Mouse (Mus musculus) hindbrain, embryonic 13.5 days (tissue): ENCODE data around the gene Tmem131. TPM values are rescaled to one million over a fixed set of nuclear protein-coding genes. Genes with fewer than 3 reads are reported as not detected.

Source experiments
- ATAC-seq: fragments of 200-750 bp; cut with Nextera tagmentation; 2 replicates; pipeline ENCODE4 v1.8.0; 2017; ENCODE audit warnings: moderate TSS enrichment; ENCODE audit not compliant: low FRiP score
- H3K27ac ChIP-seq: fragments of 300-500 bp; sonication (generic); 2 replicates; pipeline ENCODE4 v1.5.1; 2015; ENCODE audit warnings: inconsistent platforms, mild to moderate bottlenecking, moderate library complexity
- H3K27me3 ChIP-seq: fragments of 300-500 bp; sonication (generic); 2 replicates; pipeline ENCODE4 v1.6.1; 2015; ENCODE audit warnings: mild to moderate bottlenecking, inconsistent platforms
- H3K36me3 ChIP-seq: fragments of 300-500 bp; sonication (generic); 2 replicates; pipeline ENCODE4 v1.6.1; 2015; ENCODE audit warnings: mild to moderate bottlenecking, inconsistent platforms
- H3K4me1 ChIP-seq: fragments of 300-500 bp; sonication (generic); replicated peaks from 2 replicates; pipeline ENCODE4 v1.6.1; 2015; ENCODE audit warnings: inconsistent platforms
- H3K4me2 ChIP-seq: fragments of 300-500 bp; sonication (generic); 2 replicates; pipeline ENCODE4 v1.6.1; 2015; ENCODE audit warnings: inconsistent platforms, mild to moderate bottlenecking, moderate library complexity
- H3K4me3 ChIP-seq: fragments of 300-500 bp; sonication (generic); 2 replicates; pipeline ENCODE4 v1.5.1; 2015; ENCODE audit warnings: mild to moderate bottlenecking, inconsistent platforms
- H3K9ac ChIP-seq: fragments of 300-500 bp; sonication (generic); 2 replicates; pipeline ENCODE4 v1.6.1; 2015; ENCODE audit warnings: mild to moderate bottlenecking, inconsistent platforms
- H3K9me3 ChIP-seq: fragments of 300-500 bp; sonication (generic); 2 replicates; pipeline ENCODE4 v1.6.1; 2016; ENCODE audit warnings: inconsistent platforms
- WGBS: fragments of 180-500 bp; shearing (Covaris S2); methylation state at CpG from one replicate; pipeline ENCODE4 v1.1.7; 2015; 5-methylcytosine and 5-hydroxymethylcytosine counted together
- polyA plus RNA-seq: library from polyadenylated mRNA; unstranded; fragments of >200 nt; fragmentation: Nextera tagmentation; extraction: Ambion mirVana; gene quantifications from 2 replicates; pipeline ENCODE4 v1.2.1, GENCODE M21; 2015

Tmem131 gene
- polyA plus RNA-seq, 1 experiment from 2014 or later, result 11.6 TPM

DNA sequence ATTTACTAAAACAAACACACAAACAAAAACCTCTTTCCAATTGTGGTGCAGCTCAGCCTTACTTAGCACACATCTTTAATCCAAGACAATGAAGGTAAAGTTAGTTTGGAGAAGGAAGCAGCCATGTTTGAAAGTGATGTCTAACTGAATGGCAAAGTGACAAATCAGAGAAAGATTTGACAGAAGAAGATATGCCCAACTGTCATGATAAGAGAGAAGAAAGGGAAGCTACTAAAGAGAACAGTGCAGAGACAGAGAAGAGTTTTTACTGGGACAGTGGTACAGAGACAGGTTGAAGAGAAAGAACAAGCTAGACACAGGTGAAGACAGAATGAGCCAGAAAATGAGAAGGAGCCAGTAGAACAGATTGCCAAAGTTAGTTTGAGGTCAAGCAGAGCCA, 19.6 kb downstream of the Tmem131 start:
- Histone ChIP-seq H3K4me1 (peaks cover 40% of the 10 kb centered on the region), H3K36me3 (no peaks in the 10 kb centered on the region), H3K4me2 (no peak overlapping the region), H3K9ac (no peak overlapping the region), H3K27ac (no peak overlapping the region), H3K27me3 (no peaks in the 10 kb centered on the region), H3K9me3 (no peaks in the 10 kb centered on the region), H3K4me3 (no peak overlapping the region)
- ATAC-seq, result no peak

DNA sequence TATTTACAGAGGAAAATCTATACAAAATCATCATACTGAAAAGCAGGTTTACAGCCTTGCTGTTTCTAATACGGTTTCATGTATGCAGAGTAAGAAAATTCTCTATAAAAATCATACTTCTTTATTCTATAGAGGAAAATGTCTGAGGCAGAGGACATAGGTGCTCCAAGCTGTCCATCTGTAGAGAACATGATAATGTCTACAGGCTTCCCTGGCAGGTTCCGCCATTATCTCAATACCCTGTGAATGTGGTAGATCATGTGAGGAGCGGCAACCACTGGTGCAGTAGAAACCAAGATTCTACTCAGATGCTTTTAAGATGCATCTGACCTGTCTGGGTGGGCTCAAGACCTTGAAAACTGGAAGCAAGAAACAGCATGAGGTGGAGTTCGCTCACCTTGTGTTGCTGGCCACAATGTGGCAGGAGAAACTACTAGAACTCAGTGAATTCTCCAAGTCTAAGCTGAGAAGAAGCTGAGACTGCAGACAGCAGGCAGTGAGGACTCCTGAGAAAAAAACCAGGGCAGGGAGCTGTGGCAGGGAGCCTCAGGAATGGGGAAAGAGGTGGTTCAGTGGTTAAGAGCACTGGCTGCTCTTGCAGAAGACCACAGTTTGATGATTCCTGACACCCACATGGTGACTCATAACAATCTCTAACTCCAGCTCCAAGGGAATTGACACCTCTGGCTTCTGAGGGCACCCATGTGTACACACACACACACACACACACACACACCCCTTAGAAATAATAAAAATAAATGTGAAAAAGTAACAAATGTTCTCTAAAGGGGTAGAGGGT, 20.6 kb downstream of the Tmem131 start:
- ATAC-seq, result no peak
- peaks cover 49% of the 10 kb centered on the region for H3K4me1 ChIP-seq
- H3K4me2 ChIP-seq, result no peak overlapping the region
- no peaks in the 10 kb centered on the region for H3K36me3 ChIP-seq
- H3K9ac ChIP-seq, result no peak overlapping the region
- no peaks in the 10 kb centered on the region for H3K9me3 ChIP-seq
- no peak overlapping the region for H3K4me3 ChIP-seq
- H3K27me3 ChIP-seq, result no peaks in the 10 kb centered on the region
- 97% methylated on average over 4 of the region's 4 CpGs for WGBS
- no peak overlapping the region for H3K27ac ChIP-seq

DNA sequence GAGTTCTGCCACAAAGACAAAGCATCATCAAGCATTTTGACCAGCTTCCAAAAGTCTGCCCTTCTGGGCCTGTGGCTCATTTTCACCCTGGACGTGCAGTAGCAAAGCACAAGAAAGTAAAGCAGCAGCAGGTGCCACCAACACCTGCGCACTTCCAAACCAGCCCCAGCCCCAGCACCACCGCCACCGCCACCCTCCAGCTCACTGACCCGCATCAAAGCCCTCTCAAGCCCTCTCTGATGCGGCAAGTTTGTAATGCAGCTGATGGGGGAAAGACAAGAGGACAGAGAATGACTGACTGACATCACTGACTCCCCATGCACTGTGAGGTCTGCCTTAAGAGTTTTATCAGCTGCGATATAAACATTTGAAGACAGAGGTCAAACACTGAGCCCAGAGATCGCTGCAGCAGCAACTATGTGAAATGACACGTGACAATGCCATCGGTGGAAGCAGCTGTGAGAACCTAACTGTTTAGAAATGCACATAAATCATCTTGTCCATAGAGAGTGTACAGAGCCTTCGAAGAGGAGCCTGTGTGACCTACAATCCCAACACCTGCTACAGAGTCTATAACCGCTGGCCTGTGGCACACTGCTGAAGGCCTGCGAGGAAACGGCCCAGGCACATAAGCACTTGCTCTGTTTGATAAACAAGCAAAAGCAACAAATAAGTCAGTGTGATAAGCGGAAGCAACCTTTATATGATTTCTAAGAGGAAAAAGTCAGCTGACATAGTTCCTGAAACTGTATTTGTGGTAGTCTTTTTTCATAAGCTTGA, 21.7 kb downstream of the Tmem131 start:
- no peak overlapping the region for H3K4me3 ChIP-seq
- WGBS, result 48% methylated on average over 15 of the region's 15 CpGs
- ATAC-seq, result no peak
- no peak overlapping the region for H3K9ac ChIP-seq
- H3K4me2 ChIP-seq, result no peak overlapping the region
- H3K36me3 ChIP-seq, result no peaks in the 10 kb centered on the region
- H3K27me3 ChIP-seq, result no peaks in the 10 kb centered on the region
- H3K9me3 ChIP-seq, result no peaks in the 10 kb centered on the region
- H3K4me1 ChIP-seq, result peaks cover 49% of the 10 kb centered on the region
- H3K27ac ChIP-seq, result peak overlapping the region; percentile 24; the same call in 1 of the 2 replicates

DNA sequence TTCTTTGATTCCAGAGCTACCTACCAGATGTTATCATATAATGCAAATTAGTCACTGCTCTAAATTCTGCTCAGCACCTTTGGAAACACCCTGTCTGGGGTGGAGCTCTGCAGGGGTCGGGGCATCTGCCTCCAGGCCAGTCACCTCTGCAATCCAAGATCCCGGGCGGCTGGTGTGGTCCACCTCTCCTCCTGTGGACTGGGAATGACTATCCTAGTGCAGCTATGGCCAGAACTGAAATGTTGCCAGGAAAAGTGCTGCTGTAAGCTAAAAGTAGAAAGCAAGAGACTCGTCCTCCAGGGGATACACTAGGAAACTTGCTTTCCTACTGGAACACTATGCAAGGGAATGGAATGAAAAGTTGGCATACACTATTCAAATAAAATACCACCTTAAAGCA, 22.7 kb downstream of the Tmem131 start:
- Histone ChIP-seq H3K9me3 (no peaks in the 10 kb centered on the region), H3K36me3 (no peaks in the 10 kb centered on the region), H3K9ac (no peak overlapping the region), H3K27me3 (no peaks in the 10 kb centered on the region), H3K4me1 (peaks cover 53% of the 10 kb centered on the region), H3K4me3 (no peak overlapping the region), H3K27ac (0 out of 2 replicates have a peak overlapping the region, but pooled peaks have one; percentile 25), H3K4me2 (no peak overlapping the region)
- WGBS, result 63% methylated on average over 4 of the region's 4 CpGs
- ATAC-seq, result no peak

DNA sequence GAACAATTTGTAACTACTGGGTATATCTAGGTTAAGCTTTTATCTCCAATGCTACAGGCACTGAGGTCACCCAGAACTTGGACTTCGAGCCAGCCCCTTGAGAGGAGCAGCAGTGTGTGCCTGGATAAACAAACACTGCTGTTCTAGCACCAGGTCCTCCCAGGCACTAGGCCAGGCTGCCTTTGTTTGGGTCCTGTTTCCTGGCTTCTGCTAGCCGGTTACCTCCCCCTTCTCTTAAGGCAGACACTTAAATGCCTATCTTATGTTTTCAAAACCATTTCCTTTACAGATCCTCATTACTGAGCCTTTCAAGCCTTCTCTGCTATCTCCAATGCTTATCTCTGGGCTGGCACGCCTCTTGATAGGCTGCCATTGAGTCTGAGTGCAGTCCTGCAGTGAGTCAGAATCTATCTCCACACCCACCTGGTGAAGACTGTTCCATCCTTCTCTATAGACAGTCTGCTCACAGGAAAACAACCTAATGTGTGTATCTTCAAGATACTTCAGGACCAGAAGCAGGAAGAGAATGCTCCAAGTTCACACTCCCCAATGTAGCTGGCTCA, 23.2 kb downstream of the Tmem131 start:
- Histone ChIP-seq H3K9me3 (no peaks in the 10 kb centered on the region), H3K9ac (no peak overlapping the region), H3K4me1 (peaks cover 53% of the 10 kb centered on the region), H3K36me3 (no peaks in the 10 kb centered on the region), H3K27ac (0 out of 2 replicates have a peak overlapping the region, but pooled peaks have one; percentile 25), H3K4me3 (no peak overlapping the region), H3K27me3 (no peaks in the 10 kb centered on the region), H3K4me2 (no peak overlapping the region)
- 57% methylated on average over 3 of the region's 3 CpGs for WGBS
- ATAC-seq, result no peak; the same call in 1 of the 2 replicates

DNA sequence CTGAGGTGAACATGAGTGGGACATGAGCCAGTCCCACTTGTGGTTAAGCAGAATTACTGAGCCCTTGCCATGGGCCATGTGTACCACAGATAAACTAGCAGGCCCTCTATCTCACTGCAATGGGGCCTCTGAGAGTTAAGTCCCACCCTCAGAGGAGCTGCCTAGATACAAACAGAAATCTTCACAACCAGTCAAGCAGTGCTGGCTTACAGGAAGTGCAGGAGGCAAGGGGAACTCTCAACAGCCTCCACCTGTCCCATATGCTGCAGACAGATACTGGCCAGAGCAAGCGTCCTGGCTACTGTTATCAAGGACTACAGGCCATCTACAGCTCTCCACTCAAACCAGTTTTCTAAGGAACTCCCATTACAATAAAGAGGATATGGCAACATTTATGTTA, 23.7 kb downstream of the Tmem131 start:
- no peaks in the 10 kb centered on the region for H3K27me3 ChIP-seq
- no peaks in the 10 kb centered on the region for H3K36me3 ChIP-seq
- no peak overlapping the region for H3K4me2 ChIP-seq
- H3K9me3 ChIP-seq, result no peaks in the 10 kb centered on the region
- H3K4me1 ChIP-seq, result peaks cover 53% of the 10 kb centered on the region
- 0 out of 2 replicates have a peak overlapping the region, but pooled peaks have one; percentile 25 for H3K27ac ChIP-seq
- 83% methylated on average over 1 of the region's 1 CpGs for WGBS
- H3K9ac ChIP-seq, result no peak overlapping the region
- H3K4me3 ChIP-seq, result no peak overlapping the region
- ATAC-seq, result no peak

DNA sequence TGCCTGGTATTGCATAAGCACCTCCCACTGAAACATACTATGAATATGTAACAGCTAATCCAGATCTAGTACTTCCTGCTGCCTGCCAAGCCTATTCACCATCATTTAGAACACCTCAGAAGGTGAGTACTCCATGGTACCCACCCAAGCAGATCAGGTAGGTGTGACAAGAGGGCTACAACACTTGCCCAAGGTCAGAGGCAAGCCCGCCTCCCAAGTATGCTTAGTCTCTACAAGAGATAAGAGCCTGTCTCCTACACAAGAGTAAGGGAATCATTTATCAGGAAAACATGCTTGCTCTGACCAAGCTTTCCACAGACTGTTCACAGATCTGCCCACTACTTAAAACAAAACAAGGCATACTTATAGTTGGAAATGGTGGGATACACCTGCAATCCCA, 26.0 kb downstream of the Tmem131 start:
- Histone ChIP-seq H3K4me2 (no peak overlapping the region), H3K27me3 (no peaks in the 10 kb centered on the region), H3K27ac (no peak overlapping the region), H3K9me3 (no peaks in the 10 kb centered on the region), H3K36me3 (no peaks in the 10 kb centered on the region), H3K4me3 (no peak overlapping the region), H3K4me1 (peaks cover 49% of the 10 kb centered on the region), H3K9ac (no peak overlapping the region)
- no peak for ATAC-seq
- WGBS, result 100% methylated on average over 1 of the region's 1 CpGs

DNA sequence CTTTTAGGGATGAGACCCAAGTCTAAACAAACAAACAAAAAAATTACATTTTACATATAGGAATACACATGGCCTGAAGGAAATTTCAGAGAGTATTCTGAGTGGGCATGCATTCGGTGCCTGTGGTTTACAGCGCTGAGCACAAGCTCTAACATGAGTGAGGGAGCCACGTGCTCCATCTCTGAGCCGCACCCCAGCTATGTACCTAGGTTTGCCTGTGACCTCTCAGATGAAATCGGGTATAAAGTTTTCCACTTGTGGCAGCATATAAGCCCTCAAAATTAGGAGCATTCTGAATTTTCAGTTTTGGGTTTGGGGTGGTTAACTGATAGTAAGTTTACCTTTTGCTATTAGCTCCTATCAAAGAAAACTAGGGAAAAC, 28.3 kb downstream of the Tmem131 start:
- H3K27ac ChIP-seq, result no peak overlapping the region
- H3K4me3 ChIP-seq, result no peak overlapping the region
- no peaks in the 10 kb centered on the region for H3K9me3 ChIP-seq
- no peaks in the 10 kb centered on the region for H3K36me3 ChIP-seq
- H3K9ac ChIP-seq, result no peak overlapping the region
- ATAC-seq, result no peak
- 95% methylated on average over 5 of the region's 5 CpGs for WGBS
- peaks cover 27% of the 10 kb centered on the region for H3K4me1 ChIP-seq
- no peaks in the 10 kb centered on the region for H3K27me3 ChIP-seq
- no peak overlapping the region for H3K4me2 ChIP-seq

DNA sequence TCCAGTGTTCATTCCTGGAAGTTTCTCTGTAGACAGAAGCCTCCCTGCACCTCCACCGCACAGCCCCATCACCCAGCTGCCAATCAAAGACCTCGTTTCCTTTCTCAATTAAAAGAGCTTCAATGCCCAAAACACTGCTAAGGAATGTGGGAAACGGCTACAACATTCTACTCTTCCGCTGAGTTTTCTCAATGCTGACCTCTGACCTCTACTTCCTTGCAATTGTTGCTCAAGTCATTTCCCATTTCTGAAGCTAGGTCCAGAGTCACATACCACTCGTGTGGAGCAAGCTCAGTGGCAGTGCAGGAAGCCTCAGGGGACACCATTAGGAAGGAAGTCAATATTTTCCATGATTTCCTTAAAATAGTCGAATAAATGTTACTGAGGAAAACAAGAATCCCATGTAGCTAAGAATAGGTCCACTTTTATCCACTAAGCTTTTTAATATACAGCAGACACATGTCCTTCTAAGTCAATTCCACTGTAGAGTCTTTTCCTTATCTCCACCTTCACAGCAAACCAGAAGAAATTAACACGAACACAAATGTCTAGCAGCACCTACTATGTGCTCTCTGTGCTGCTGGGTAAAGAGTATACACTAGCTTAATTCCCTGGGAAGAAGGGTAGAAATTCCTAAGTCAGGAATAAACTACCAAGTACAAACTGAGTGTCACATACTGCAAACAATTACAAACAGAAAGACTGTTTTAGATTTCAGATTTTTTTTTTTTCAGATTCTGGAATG, 28.8 kb downstream of the Tmem131 start:
- Histone ChIP-seq H3K36me3 (no peaks in the 10 kb centered on the region), H3K4me2 (no peak overlapping the region), H3K4me1 (peaks cover 21% of the 10 kb centered on the region), H3K9ac (no peak overlapping the region), H3K9me3 (no peaks in the 10 kb centered on the region), H3K4me3 (no peak overlapping the region), H3K27ac (no peak overlapping the region), H3K27me3 (no peaks in the 10 kb centered on the region)
- 40% methylated on average over 7 of the region's 7 CpGs for WGBS
- no peak for ATAC-seq

DNA sequence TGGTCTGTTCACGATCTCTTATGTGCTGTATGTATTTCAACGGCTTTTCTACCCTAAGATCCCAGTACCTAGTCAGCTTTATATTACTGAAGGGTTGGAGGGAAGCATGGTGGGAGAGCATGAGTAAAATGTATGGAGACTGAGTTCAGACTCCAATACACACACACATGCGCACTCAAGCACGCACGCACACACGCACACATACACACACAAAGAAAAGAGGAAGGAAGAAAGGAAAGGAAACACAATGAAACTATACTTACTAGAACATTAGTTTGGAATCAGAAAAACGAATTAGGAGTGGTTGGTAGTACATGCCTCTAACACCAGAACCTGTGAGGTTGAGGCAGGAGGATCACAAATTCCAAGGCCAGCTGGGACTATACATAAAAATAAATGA, 29.7 kb downstream of the Tmem131 start:
- no peak for ATAC-seq
- WGBS, result 94% methylated on average over 7 of the region's 7 CpGs
- H3K36me3 ChIP-seq, result no peaks in the 10 kb centered on the region
- no peak overlapping the region for H3K27ac ChIP-seq
- no peaks in the 10 kb centered on the region for H3K27me3 ChIP-seq
- no peak overlapping the region for H3K4me3 ChIP-seq
- no peak overlapping the region for H3K9ac ChIP-seq
- H3K4me1 ChIP-seq, result peaks cover 15% of the 10 kb centered on the region
- no peak overlapping the region for H3K4me2 ChIP-seq
- no peaks in the 10 kb centered on the region for H3K9me3 ChIP-seq

DNA sequence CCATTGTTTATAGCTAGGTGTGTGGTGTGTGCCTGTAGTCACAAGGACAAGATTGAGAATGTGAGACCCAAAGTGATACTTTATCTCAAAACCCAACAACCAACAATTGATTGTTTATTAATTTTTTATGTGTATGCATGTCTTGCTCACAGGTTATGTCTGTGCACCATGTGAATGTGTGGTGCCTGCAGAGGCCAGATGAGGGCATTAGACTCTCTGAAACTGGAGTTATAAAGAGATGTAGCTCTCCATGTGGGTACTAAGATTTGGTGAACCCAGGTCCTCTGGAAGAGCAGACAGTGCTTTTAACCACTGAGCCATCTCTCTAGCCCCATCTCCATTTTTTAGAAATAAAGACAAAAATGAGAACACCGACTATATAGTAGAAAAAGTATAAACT, 31.2 kb downstream of the Tmem131 start:
- WGBS, result 96% methylated on average over 1 of the region's 1 CpGs
- ATAC-seq, result no peak
- Histone ChIP-seq H3K9ac (no peak overlapping the region), H3K4me1 (peaks cover 7% of the 10 kb centered on the region; the same call in 1 of the 2 replicates), H3K27me3 (no peaks in the 10 kb centered on the region), H3K4me3 (no peak overlapping the region), H3K36me3 (0 out of 2 replicates have a peak, but pooled peaks cover under 1% of the 10 kb centered on the region), H3K9me3 (no peaks in the 10 kb centered on the region), H3K27ac (no peak overlapping the region), H3K4me2 (no peak overlapping the region)

DNA sequence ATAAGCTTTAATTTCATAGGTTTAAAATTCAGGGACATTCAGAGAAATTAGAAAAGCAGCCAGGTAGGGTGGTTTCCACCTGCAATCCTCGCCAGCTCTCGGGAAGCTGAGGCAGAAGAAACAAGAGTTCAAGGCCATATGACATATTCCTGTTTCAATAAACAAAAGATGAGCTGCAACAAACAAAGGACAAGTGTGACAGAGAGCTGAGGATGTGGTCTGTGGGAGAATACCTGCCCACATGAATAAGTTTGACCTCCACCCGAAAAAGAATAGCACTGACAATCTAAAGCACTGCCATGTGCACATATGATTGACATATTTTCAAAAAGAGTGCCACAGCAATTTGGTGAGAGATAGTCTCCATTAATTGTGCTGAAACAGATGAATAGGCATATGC, 31.9 kb downstream of the Tmem131 start:
- 83% methylated on average over 3 of the region's 3 CpGs for WGBS

More for the DNA sequence above, 31.9 kb downstream of the Tmem131 start:
- Histone ChIP-seq H3K27me3 (no peaks in the 10 kb centered on the region), H3K27ac (peak overlapping the region; percentile 30; the same call in 1 of the 2 replicates), H3K4me3 (no peak overlapping the region), H3K9me3 (no peaks in the 10 kb centered on the region), H3K9ac (no peak overlapping the region), H3K4me2 (no peak overlapping the region), H3K4me1 (peaks cover 7% of the 10 kb centered on the region; the same call in 1 of the 2 replicates), H3K36me3 (0 out of 2 replicates have a peak, but pooled peaks cover 2% of the 10 kb centered on the region)
- ATAC-seq, result no peak
